Mouse (Mus musculus) forebrain, postnatal 0 days (tissue): ENCODE measurements around the gene Prcd. TPM values are rescaled to one million over a fixed set of nuclear protein-coding genes. Genes with fewer than 3 reads are reported as not detected.

ENCODE experiments used
- ATAC-seq: fragments of 200-750 bp; cut with Nextera tagmentation; 2 replicates; pipeline ENCODE4 v1.8.0; 2017; ENCODE audit warnings: mild to moderate bottlenecking, moderate library complexity
- DNase-seq: peaks from one replicate; pipeline ENCODE4 v3.0.0-alpha.2; 2015
- H3K27ac ChIP-seq: fragments of 300-500 bp; sonication (generic); 2 replicates; pipeline ENCODE4 v1.5.1; 2014; ENCODE audit warnings: low read depth, mild to moderate bottlenecking, antibody characterized with exemption, low read length, moderate library complexity, mixed read lengths
- H3K27me3 ChIP-seq: fragments of 300-500 bp; sonication (generic); 2 replicates; pipeline ENCODE4 v1.6.1; 2014; ENCODE audit warnings: mild to moderate bottlenecking, low read length, mixed read lengths; ENCODE audit not compliant: insufficient read depth
- H3K36me3 ChIP-seq: fragments of 300-500 bp; sonication (generic); 2 replicates; pipeline ENCODE4 v1.6.1; 2014; ENCODE audit warnings: mild to moderate bottlenecking, moderate library complexity; ENCODE audit not compliant: insufficient read depth
- H3K4me1 ChIP-seq: fragments of 300-500 bp; sonication (generic); 2 replicates; pipeline ENCODE4 v1.6.1; 2014; ENCODE audit warnings: antibody characterized with exemption; ENCODE audit not compliant: insufficient read depth
- H3K4me2 ChIP-seq: fragments of 300-500 bp; sonication (generic); 2 replicates; pipeline ENCODE4 v1.6.1; 2014; ENCODE audit warnings: low read depth, mild to moderate bottlenecking, moderate library complexity
- H3K4me3 ChIP-seq: fragments of 300-500 bp; sonication (generic); 2 replicates; pipeline ENCODE4 v1.5.1; 2014; ENCODE audit warnings: low read depth, low read length, mixed read lengths
- H3K9ac ChIP-seq: fragments of 300-500 bp; sonication (generic); 2 replicates; pipeline ENCODE4 v1.6.1; 2014; ENCODE audit warnings: mild to moderate bottlenecking
- H3K9me3 ChIP-seq: fragments of 300-500 bp; sonication (generic); 2 replicates; pipeline ENCODE4 v1.6.1; 2016; ENCODE audit warnings: low read length
- CTCF ChIP-seq: sonication (generic); IDR thresholded peaks from 2 replicates; pipeline ENCODE4 v1.5.1; 2016; ENCODE audit warnings: antibody characterized with exemption, control low read depth, low read depth
- WGBS: fragments of 180-500 bp; shearing (Covaris S2); extraction: QIAGEN DNeasy Blood & Tissue Kit; methylation state at CpG from one replicate; pipeline ENCODE4 v1.1.7; 2014; 5-methylcytosine and 5-hydroxymethylcytosine counted together
- polyA plus RNA-seq: library from polyadenylated mRNA; unstranded; fragments of >200 nt; fragmentation: Nextera tagmentation; extraction: Ambion mirVana; gene quantifications from 2 replicates; pipeline ENCODE4 v1.2.1, GENCODE M21; 2015
- total RNA-seq: library from RNA; depleted of rRNA; stranded (reverse); fragments of >200 nt; gene quantifications from 2 replicates; pipeline ENCODE4 v1.2.3, GENCODE M21; 2014

The Prcd gene
- total and polyA plus RNA-seq, 2 experiments from 2014 or later = 3.3 to 3.4 TPM

GRCm38 (mm10) chr11:116656348-116657191, 3.2 kb downstream of the Prcd start:
- Histone ChIP-seq H3K27me3 (no peaks in the 10 kb centered on the region), H3K4me3 (no peak overlapping the region), H3K36me3 (no peaks in the 10 kb centered on the region), H3K4me2 (no peak overlapping the region), H3K27ac (no peak overlapping the region), H3K9ac (no peak overlapping the region), H3K9me3 (no peaks in the 10 kb centered on the region), H3K4me1 (peaks cover 24% of the 10 kb centered on the region)
- no peak for TF ChIP-seq CTCF
- WGBS = 39% methylated on average over 16 of the region's 16 CpGs
- ATAC-seq = no peak
- DNase-seq = no peak

GRCm38 (mm10) chr11:116657311-116658223, 4.2 kb downstream of the Prcd start:
- Histone ChIP-seq H3K9me3 (no peaks in the 10 kb centered on the region), H3K27me3 (no peaks in the 10 kb centered on the region), H3K4me2 (peak overlapping the region; percentile 53), H3K4me3 (peak overlapping the region; percentile 25), H3K27ac (peak overlapping the region; percentile 54; the same call in 1 of the 2 replicates), H3K36me3 (no peaks in the 10 kb centered on the region), H3K4me1 (peaks cover 34% of the 10 kb centered on the region), H3K9ac (peak overlapping the region; percentile 40; the same call in 1 of the 2 replicates)
- DNase-seq = peak; percentile 89
- peak; percentile 77 for ATAC-seq
- 13% methylated on average over 22 of the region's 22 CpGs for WGBS
- peak; percentile 51 for TF ChIP-seq CTCF

- Histone ChIP-seq H3K27me3 (no peaks in the 10 kb centered on the region), H3K4me1 (peaks cover 41% of the 10 kb centered on the region), H3K27ac (no peak overlapping the region), H3K36me3 (no peaks in the 10 kb centered on the region), H3K4me2 (peak overlapping the region; percentile 53; the same call in 1 of the 2 replicates), H3K9ac (no peak overlapping the region), H3K9me3 (no peaks in the 10 kb centered on the region), H3K4me3 (no peak overlapping the region)
- no peak for ATAC-seq
- WGBS = 53% methylated on average over 10 of the region's 10 CpGs
- TF ChIP-seq CTCF = no peak
- no peak for DNase-seq
These were observed 4.9 kb downstream of the Prcd start for GRCm38 (mm10) chr11:116658238-116658637.

- no peak for ATAC-seq
- H3K27me3 ChIP-seq = no peaks in the 10 kb centered on the region
- H3K27ac ChIP-seq = no peak overlapping the region
- no peak for TF ChIP-seq CTCF
- H3K4me2 ChIP-seq = no peak overlapping the region
- no peaks in the 10 kb centered on the region for H3K36me3 ChIP-seq
- H3K4me3 ChIP-seq = no peak overlapping the region
- H3K9me3 ChIP-seq = no peaks in the 10 kb centered on the region
- H3K4me1 ChIP-seq = peaks cover 41% of the 10 kb centered on the region
- 81% methylated on average over 15 of the region's 15 CpGs for WGBS
- DNase-seq = no peak
- H3K9ac ChIP-seq = no peak overlapping the region
These were observed 5.8 kb downstream of the Prcd start for GRCm38 (mm10) chr11:116659027-116659621.

- no peaks in the 10 kb centered on the region for H3K27me3 ChIP-seq
- ATAC-seq = peak; percentile 6
- no peaks in the 10 kb centered on the region for H3K36me3 ChIP-seq
- peak; percentile 75 for DNase-seq
- H3K9me3 ChIP-seq = no peaks in the 10 kb centered on the region
- H3K9ac ChIP-seq = peak overlapping the region; percentile 31; the same call in 1 of the 2 replicates
- H3K4me1 ChIP-seq = peaks cover 41% of the 10 kb centered on the region
- peak overlapping the region; percentile 82; the same call in 1 of the 2 replicates for H3K27ac ChIP-seq
- no peak overlapping the region for H3K4me3 ChIP-seq
- no peak overlapping the region for H3K4me2 ChIP-seq
- WGBS = 36% methylated on average over 9 of the region's 9 CpGs
- TF ChIP-seq CTCF = no peak
These were observed 6.8 kb downstream of the Prcd start for GRCm38 (mm10) chr11:116660181-116660580.

GRCm38 (mm10) chr11:116661291-116661947, 8.1 kb downstream of the Prcd start:
- Histone ChIP-seq H3K4me1 (peaks cover 41% of the 10 kb centered on the region), H3K4me3 (no peak overlapping the region), H3K9me3 (no peaks in the 10 kb centered on the region), H3K27me3 (no peaks in the 10 kb centered on the region), H3K36me3 (no peaks in the 10 kb centered on the region), H3K9ac (no peak overlapping the region; the same call in 1 of the 2 replicates), H3K27ac (peak overlapping the region; percentile 82), H3K4me2 (peak overlapping the region; percentile 28)
- 8% methylated on average over 13 of the region's 13 CpGs for whole genome bisulfite sequencing
- ATAC-seq (peak; percentile 70), DNase-seq (peak; percentile 75)
- no peak for TF ChIP-seq CTCF
